Mouse (Mus musculus) embryo, embryonic 11 days (tissue): ENCODE measurements at regions not wholly inside any gene's neighbourhood (a gene's known extent, or its start where the extent isn't known, plus 50 kb on each side); places are given as distances from the start of the nearest gene placed in this dataset.
A peak's percentile ranks its signal among the peaks of the same experiment; 100 is the strongest.

Experiments
- DNase-seq: peaks from one replicate; pipeline ENCODE4 v3.0.0-alpha.2; 2015

GRCm38 (mm10) chrX:57784959-57785358, 237.5 kb upstream of the Zic3 start:
- no peak for DNase-seq

GRCm38 (mm10) chrX:57787615-57788014, 234.9 kb upstream of the Zic3 start:
- DNase-seq, result no peak

- peak; percentile 45 for DNase-seq
These were observed 224.5 kb upstream of the Zic3 start for GRCm38 (mm10) chrX:57797956-57798355.

GRCm38 (mm10) chrX:57798394-57798793, 224.1 kb upstream of the Zic3 start:
- DNase-seq, result no peak

- DNase-seq, result no peak
These were observed 223.6 kb upstream of the Zic3 start for GRCm38 (mm10) chrX:57798869-57799268.
